Mouse (Mus musculus) heart, postnatal 0 days (tissue): ENCODE data around the gene 1700020L24Rik.

Experiments used
- CTCF ChIP-seq: IDR thresholded peaks from 2 replicates; pipeline ENCODE4 v1.5.1; 2016; ENCODE audit warnings: antibody characterized with exemption, control low read depth, low read depth
- EP300 ChIP-seq: IDR thresholded peaks from 2 replicates; pipeline ENCODE4 v1.6.1; 2016; ENCODE audit warnings: antibody characterized with exemption, low read depth

- TF ChIP-seq CTCF (no peak), EP300 (no peak)
Measured at GRCm38 (mm10) chr11:83451281-83451680, 13.8 kb downstream of the 1700020L24Rik start.
